8 mouse cellular contexts compared by ENCODE assay signal in genomic region chrX:7898211-7898610, GRCm38 (mm10). TPM values are rescaled to one million over a fixed set of nuclear protein-coding genes. Genes with fewer than 3 reads are reported as not detected.
DNase-seq lines count a peak whose midpoint lies in the region; ATAC-seq and TF ChIP-seq lines count a peak whose summit lies in the region.
"Had no signal": no experiment of that assay in that cellular context is flagged by ENCODE, and none has a peak within 500 bp of the region (broad histone marks: within the 10 kb centered on the region; RNA-seq: fewer than 3 reads in every experiment).

No protein-coding gene starts in this region.

- no peaks in the 10 kb centered on the region for H3K27me3 ChIP-seq in lung, postnatal 0 days (replicated peaks; ENCODE audit: insufficient read depth, low read length)
- no peaks in the 10 kb centered on the region for H3K27me3 ChIP-seq in embryonic facial prominence, embryonic 13.5 days
- no peaks in the 10 kb centered on the region for H3K27me3 ChIP-seq in limb, embryonic 12.5 days
- no peaks in the 10 kb centered on the region for H3K27me3 ChIP-seq in stomach, embryonic 14.5 days (ENCODE audit: control insufficient read depth, insufficient read depth, low read length)

- no peaks in the 10 kb centered on the region for H3K9me3 ChIP-seq in lung, postnatal 0 days (ENCODE audit: low read length)
- no peaks in the 10 kb centered on the region for H3K9me3 ChIP-seq in embryonic facial prominence, embryonic 13.5 days
- H3K9me3 ChIP-seq in limb, embryonic 12.5 days: no peaks in the 10 kb centered on the region
- H3K9me3 ChIP-seq in stomach, embryonic 14.5 days (ENCODE audit: control insufficient read depth, low read depth, low read length): no peaks in the 10 kb centered on the region

- no peak overlapping the region for H3K9ac ChIP-seq in lung, postnatal 0 days (replicated peaks; ENCODE audit: low read depth)
- H3K9ac ChIP-seq in embryonic facial prominence, embryonic 13.5 days: peak overlapping the region; percentile 74
- peak overlapping the region; percentile 45; the same call in 1 of the 2 replicates for H3K9ac ChIP-seq in limb, embryonic 12.5 days (replicated peaks)
- peak overlapping the region; percentile 33; the same call in 1 of the 2 replicates for H3K9ac ChIP-seq in stomach, embryonic 14.5 days (replicated peaks; ENCODE audit: low read depth, low read length)

- TF ChIP-seq CTCF in lung, postnatal 0 days (IDR thresholded peaks at IDR 0.05): no peak

- WGBS in lung, postnatal 0 days: 16% methylated on average over 12 of the region's 13 CpGs
- 29% methylated on average over 13 of the region's 13 CpGs for WGBS in embryonic facial prominence, embryonic 13.5 days
- 24% methylated on average over 13 of the region's 13 CpGs for WGBS in limb, embryonic 12.5 days
- 32% methylated on average over 13 of the region's 13 CpGs for WGBS in stomach, embryonic 14.5 days

- no peaks in the 10 kb centered on the region for H3K36me3 ChIP-seq in lung, postnatal 0 days (ENCODE audit: insufficient read depth, low read length)
- H3K36me3 ChIP-seq in embryonic facial prominence, embryonic 13.5 days: peaks cover 25% of the 10 kb centered on the region
- peaks cover 16% of the 10 kb centered on the region for H3K36me3 ChIP-seq in limb, embryonic 12.5 days
- no peaks in the 10 kb centered on the region; the same call in 1 of the 2 replicates for H3K36me3 ChIP-seq in stomach, embryonic 14.5 days (ENCODE audit: control insufficient read depth, insufficient read depth, low read length)

- no peak overlapping the region for H3K27ac ChIP-seq in lung, postnatal 0 days (ENCODE audit: low read length)
- no peak overlapping the region for H3K27ac ChIP-seq in embryonic facial prominence, embryonic 13.5 days
- H3K27ac ChIP-seq in limb, embryonic 12.5 days: no peak overlapping the region
- no peak overlapping the region for H3K27ac ChIP-seq in stomach, embryonic 14.5 days (ENCODE audit: low read length)

- DNase-seq in lung, postnatal 0 days (ENCODE audit: low spot score): no peak
- DNase-seq in lung, postnatal 25 days (ENCODE audit: low spot score): no peak
- no peak for DNase-seq in urinary bladder, postnatal 10 days (ENCODE audit: low spot score)

- H3K4me3 ChIP-seq in lung, postnatal 0 days (ENCODE audit: low read depth, low read length): peak overlapping the region; percentile 54
- H3K4me3 ChIP-seq in embryonic facial prominence, embryonic 13.5 days: peak overlapping the region; percentile 57
- peak overlapping the region; percentile 55 for H3K4me3 ChIP-seq in limb, embryonic 12.5 days (replicated peaks)
- peak overlapping the region; percentile 51 for H3K4me3 ChIP-seq in stomach, embryonic 14.5 days (ENCODE audit: low read depth, low read length)

- TF ChIP-seq EP300 in lung, postnatal 0 days (IDR thresholded peaks at IDR 0.05): no peak

- H3K4me2 ChIP-seq in lung, postnatal 0 days (replicated peaks; ENCODE audit: low read depth, low read length): peak overlapping the region; percentile 50
- H3K4me2 ChIP-seq in embryonic facial prominence, embryonic 13.5 days: peak overlapping the region; percentile 61
- H3K4me2 ChIP-seq in limb, embryonic 12.5 days: peak overlapping the region; percentile 59
- H3K4me2 ChIP-seq in stomach, embryonic 14.5 days (replicated peaks; ENCODE audit: low read depth, low read length): peak overlapping the region; percentile 45

- no peak for ATAC-seq in lung, postnatal 0 days
- no peak for ATAC-seq in embryonic facial prominence, embryonic 13.5 days (ENCODE audit: insufficient number of reproducible peaks, insufficient read depth, low FRiP score, low TSS enrichment, low read depth)
- ATAC-seq in limb, embryonic 12.5 days (ENCODE audit: insufficient number of reproducible peaks, insufficient read depth, low FRiP score, low TSS enrichment, low read depth): no peak
- no peak for ATAC-seq in stomach, embryonic 14.5 days (ENCODE audit: insufficient number of reproducible peaks, insufficient read depth, low FRiP score, low read depth)
- ATAC-seq in monocyte, adult 5-6 weeks (replicated peaks; ENCODE audit: insufficient number of reproducible peaks, low FRiP score, low TSS enrichment, poor library complexity, severe bottlenecking): no peak

- no peaks in the 10 kb centered on the region for H3K4me1 ChIP-seq in lung, postnatal 0 days (ENCODE audit: insufficient read depth, low read depth, low read length)
- H3K4me1 ChIP-seq in embryonic facial prominence, embryonic 13.5 days: peaks cover 3% of the 10 kb centered on the region; the same call in 1 of the 2 replicates
- H3K4me1 ChIP-seq in limb, embryonic 12.5 days (replicated peaks): 0 out of 2 replicates have a peak, but pooled peaks cover 4% of the 10 kb centered on the region
- H3K4me1 ChIP-seq in stomach, embryonic 14.5 days (ENCODE audit: control insufficient read depth, insufficient read depth, low read length): no peaks in the 10 kb centered on the region

RNA-seq across cellular contexts. Expression of gene Pqbp1, which starts 0.9 kb away (rescaled TPM):
- polyA plus RNA-seq in lung, postnatal 0 days (2015; fragmentation: Nextera tagmentation; extraction: Ambion mirVana): 80.1 and 80.4 TPM in 2 replicates
- 155 and 156 TPM in 2 replicates for polyA plus RNA-seq in embryonic facial prominence, embryonic 13.5 days (2015; fragmentation: Nextera tagmentation; extraction: Ambion mirVana)
- polyA plus RNA-seq in limb, embryonic 12.5 days (2016; fragmentation: Nextera tagmentation; extraction: Ambion mirVana): 147 and 149 TPM in 2 replicates
- polyA plus RNA-seq in stomach, embryonic 14.5 days (2014; fragmentation: Nextera tagmentation; extraction: Ambion mirVana): 102 and 104 TPM in 2 replicates
- 119 to 165 TPM (median 164 TPM) in 3 replicates for total RNA-seq in monocyte, adult 5-6 weeks (2017)

RNA-seq across cellular contexts. Expression of gene Timm17b, which starts 0.9 kb away (rescaled TPM):
- 82.3 and 88.9 TPM in 2 replicates for polyA plus RNA-seq in lung, postnatal 0 days (2015; fragmentation: Nextera tagmentation; extraction: Ambion mirVana)
- 150 and 173 TPM in 2 replicates for polyA plus RNA-seq in embryonic facial prominence, embryonic 13.5 days (2015; fragmentation: Nextera tagmentation; extraction: Ambion mirVana)
- 153 and 159 TPM in 2 replicates for polyA plus RNA-seq in limb, embryonic 12.5 days (2016; fragmentation: Nextera tagmentation; extraction: Ambion mirVana)
- polyA plus RNA-seq in stomach, embryonic 14.5 days (2014; fragmentation: Nextera tagmentation; extraction: Ambion mirVana): 159 and 172 TPM in 2 replicates
- 12.0 to 33.0 TPM (median 21.2 TPM) in 3 replicates for total RNA-seq in monocyte, adult 5-6 weeks (2017)

RNA-seq across cellular contexts. Expression of gene Gm10491, which starts 9.4 kb away (rescaled TPM):
- not detected in 2 replicates for polyA plus RNA-seq in lung, postnatal 0 days (2015; fragmentation: Nextera tagmentation; extraction: Ambion mirVana)
- polyA plus RNA-seq in embryonic facial prominence, embryonic 13.5 days (2015; fragmentation: Nextera tagmentation; extraction: Ambion mirVana): not detected in 2 replicates
- polyA plus RNA-seq in limb, embryonic 12.5 days (2016; fragmentation: Nextera tagmentation; extraction: Ambion mirVana): not detected in 2 replicates
- polyA plus RNA-seq in stomach, embryonic 14.5 days (2014; fragmentation: Nextera tagmentation; extraction: Ambion mirVana): not detected in 2 replicates
- total RNA-seq in monocyte, adult 5-6 weeks (2017): not detected in 3 replicates
- polyA plus RNA-seq: gonadal fat pad, adult 2 months had no signal

RNA-seq across cellular contexts. Expression of gene Gm10490, which starts 11.1 kb away (rescaled TPM):
- polyA plus RNA-seq in lung, postnatal 0 days (2015; fragmentation: Nextera tagmentation; extraction: Ambion mirVana): not detected in 2 replicates
- polyA plus RNA-seq in embryonic facial prominence, embryonic 13.5 days (2015; fragmentation: Nextera tagmentation; extraction: Ambion mirVana): not detected in 2 replicates
- polyA plus RNA-seq in limb, embryonic 12.5 days (2016; fragmentation: Nextera tagmentation; extraction: Ambion mirVana): not detected in 2 replicates
- not detected in 2 replicates for polyA plus RNA-seq in stomach, embryonic 14.5 days (2014; fragmentation: Nextera tagmentation; extraction: Ambion mirVana)
- not detected in 3 replicates for total RNA-seq in monocyte, adult 5-6 weeks (2017)
- polyA plus RNA-seq: gonadal fat pad, adult 2 months had no signal

RNA-seq across cellular contexts. Expression of gene Slc35a2, which starts 14.4 kb away (rescaled TPM):
- 30.0 and 32.2 TPM in 2 replicates for polyA plus RNA-seq in lung, postnatal 0 days (2015; fragmentation: Nextera tagmentation; extraction: Ambion mirVana)
- polyA plus RNA-seq in embryonic facial prominence, embryonic 13.5 days (2015; fragmentation: Nextera tagmentation; extraction: Ambion mirVana): 37.3 and 44.0 TPM in 2 replicates
- polyA plus RNA-seq in limb, embryonic 12.5 days (2016; fragmentation: Nextera tagmentation; extraction: Ambion mirVana): 26.8 and 30.8 TPM in 2 replicates
- 16.8 and 17.4 TPM in 2 replicates for polyA plus RNA-seq in stomach, embryonic 14.5 days (2014; fragmentation: Nextera tagmentation; extraction: Ambion mirVana)
- 7.9 to 18.1 TPM (median 15.9 TPM) in 3 replicates for total RNA-seq in monocyte, adult 5-6 weeks (2017)
